Mouse (Mus musculus) brain, embryonic 14.5 days (tissue): Measurements from ENCODE around the gene Gm49337. TPM values are rescaled to one million over a fixed set of nuclear protein-coding genes. Genes with fewer than 3 reads are reported as not detected.
"Not testable (repeated sequence)": the region's sequence is repeated elsewhere in the genome, so short reads cannot be mapped to it uniquely, and the experiment has no call there.

Experiments
- DNase-seq: peaks from one replicate; pipeline ENCODE4 v3.0.0-alpha.2; 2011; ENCODE audit warnings: low read depth
- CTCF ChIP-seq: fragments of 200-500 bp; IDR thresholded peaks from 2 replicates; pipeline ENCODE4 v1.5.1; 2012; ENCODE audit warnings: inconsistent platforms, mild to moderate bottlenecking, moderate library complexity, borderline replicate concordance; ENCODE audit not compliant: insufficient read depth, insufficient read length; ENCODE audit errors: extremely low read depth
- POLR2A ChIP-seq: fragments of 200-500 bp; IDR thresholded peaks from 2 replicates; pipeline ENCODE4 v1.6.1; 2012; ENCODE audit warnings: mild to moderate bottlenecking, inconsistent platforms, borderline replicate concordance; ENCODE audit not compliant: poor library complexity, insufficient read depth, insufficient read length, severe bottlenecking; ENCODE audit errors: extremely low read depth
- polyA plus RNA-seq: library from polyadenylated mRNA; depleted of rRNA; stranded (reverse); fragments of >200 nt; gene quantifications from 2 replicates; pipeline ENCODE4 v1.2.3, GENCODE M21; 2012

Gm49337 gene
- polyA plus RNA-seq, 1 experiment: not detected

GRCm38 (mm10) chr4:116185083-116185482, 11.9 kb downstream of the Gm49337 start:
- DNase-seq: no peak
- TF ChIP-seq POLR2A (no peak), CTCF (no peak)

DNA sequence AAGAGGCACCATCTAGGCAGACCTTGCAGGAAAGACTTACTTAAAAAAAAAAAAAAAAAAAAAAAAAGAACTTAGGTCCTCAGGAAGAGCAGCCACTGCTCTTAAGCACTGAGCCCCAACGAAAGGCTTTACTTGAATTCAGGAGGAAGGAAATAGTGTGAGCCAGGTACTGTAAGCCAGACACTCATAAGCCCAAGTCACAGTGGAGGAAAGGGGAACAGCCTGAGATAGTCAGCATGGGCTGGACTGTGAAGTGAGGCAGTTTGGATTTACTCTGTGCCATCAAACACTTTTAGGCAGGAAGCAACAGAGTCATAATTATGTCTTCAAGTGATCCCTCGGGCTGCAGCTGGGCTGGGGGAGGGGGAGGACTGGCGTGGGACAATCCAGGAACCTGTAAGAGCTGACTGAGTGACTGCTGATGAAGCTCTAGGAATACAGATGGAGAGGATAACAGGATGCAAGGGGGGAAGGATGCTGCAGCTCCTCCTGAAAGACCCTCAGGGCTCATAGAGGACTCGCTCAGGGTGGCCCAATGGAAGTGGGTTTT, 19.2 kb downstream of the Gm49337 start:
- DNase-seq: peak; percentile 50
- TF ChIP-seq CTCF: no peak

DNA sequence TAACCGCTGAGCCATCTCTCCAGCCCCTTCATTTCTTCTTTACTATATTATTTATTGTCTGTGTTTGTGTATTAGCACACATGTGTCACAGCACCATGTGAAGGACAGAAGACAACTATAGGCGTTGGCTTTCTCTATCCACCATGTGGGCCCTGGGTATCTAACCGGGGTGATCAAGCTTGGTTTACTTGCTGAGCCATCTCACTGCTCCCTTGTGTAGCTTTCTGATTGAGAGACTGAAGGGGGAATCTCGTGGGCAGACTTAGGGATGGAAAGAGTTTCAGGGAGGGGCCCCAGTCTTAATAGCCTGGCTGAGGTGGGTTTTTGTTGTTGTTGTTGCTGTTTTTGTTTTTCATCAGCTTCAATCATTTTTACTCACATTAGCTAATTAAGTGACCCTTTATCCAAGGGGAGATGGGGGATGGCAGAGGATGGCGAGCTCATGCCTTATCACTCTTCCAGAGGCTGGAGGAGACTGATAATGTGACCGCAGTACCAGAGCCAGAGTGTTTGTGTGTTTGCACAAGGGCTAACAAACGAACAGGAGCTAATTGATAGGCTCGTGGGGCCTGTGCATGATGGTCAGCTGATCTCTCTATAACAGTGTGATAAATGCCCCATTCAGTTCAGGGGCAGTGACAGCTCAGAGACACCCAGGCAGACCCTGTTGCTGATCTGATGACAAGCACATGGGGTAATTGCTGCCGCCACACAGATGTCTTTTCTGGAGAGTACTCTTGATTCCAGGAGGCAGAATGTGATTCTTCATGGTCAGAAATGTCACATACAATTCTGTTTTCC, 20.6 kb downstream of the Gm49337 start:
- no peak for TF ChIP-seq POLR2A
- DNase-seq: no peak

DNA sequence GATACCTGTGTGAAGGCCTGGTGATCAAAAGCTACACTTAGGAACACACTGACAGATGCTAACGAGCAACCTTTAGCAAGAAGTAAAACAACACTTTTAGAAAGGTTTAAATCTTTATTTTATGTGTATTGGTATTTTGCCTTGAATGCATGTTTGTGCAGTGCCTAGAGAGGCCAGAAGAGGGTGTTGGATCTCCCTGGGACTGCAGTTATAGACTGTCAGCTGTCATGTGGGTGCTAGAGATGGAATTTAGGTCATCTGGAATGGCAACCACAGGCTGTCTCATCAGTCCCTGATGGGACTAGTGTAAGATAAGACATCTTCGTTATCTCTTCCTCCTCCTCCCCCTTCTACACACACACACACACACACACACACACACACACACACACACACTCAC, 25.2 kb downstream of the Gm49337 start:
- DNase-seq: no peak

DNA sequence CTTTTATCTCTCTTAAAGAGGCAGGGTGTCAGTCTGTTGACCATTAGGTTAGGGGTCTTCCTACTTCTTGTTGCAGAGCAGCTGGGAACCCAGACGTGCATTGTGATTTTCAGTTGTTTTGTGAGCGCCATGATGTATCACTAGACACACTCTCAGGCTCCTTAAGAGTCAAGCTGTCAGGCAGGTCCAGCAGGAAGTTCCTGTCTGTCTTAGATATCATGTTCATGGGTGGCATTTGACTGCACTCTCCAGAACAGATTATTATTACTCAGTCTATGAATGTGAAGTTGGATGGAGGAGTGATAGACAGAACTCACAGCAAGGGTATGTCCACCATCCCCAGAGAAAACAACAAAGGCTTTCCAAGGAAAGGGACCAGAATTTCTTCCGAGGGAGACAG, 31.2 kb downstream of the Gm49337 start:
- TF ChIP-seq CTCF: no peak
- TF ChIP-seq POLR2A: no peak
- DNase-seq: no peak

More for the DNA sequence above, 25.2 kb downstream of the Gm49337 start:
- TF ChIP-seq CTCF: no peak
- TF ChIP-seq POLR2A: no peak

- TF ChIP-seq POLR2A (no peak), CTCF (no peak)
- no peak for DNase-seq
These were observed 33.3 kb downstream of the Gm49337 start for GRCm38 (mm10) chr4:116206531-116206930.

DNA sequence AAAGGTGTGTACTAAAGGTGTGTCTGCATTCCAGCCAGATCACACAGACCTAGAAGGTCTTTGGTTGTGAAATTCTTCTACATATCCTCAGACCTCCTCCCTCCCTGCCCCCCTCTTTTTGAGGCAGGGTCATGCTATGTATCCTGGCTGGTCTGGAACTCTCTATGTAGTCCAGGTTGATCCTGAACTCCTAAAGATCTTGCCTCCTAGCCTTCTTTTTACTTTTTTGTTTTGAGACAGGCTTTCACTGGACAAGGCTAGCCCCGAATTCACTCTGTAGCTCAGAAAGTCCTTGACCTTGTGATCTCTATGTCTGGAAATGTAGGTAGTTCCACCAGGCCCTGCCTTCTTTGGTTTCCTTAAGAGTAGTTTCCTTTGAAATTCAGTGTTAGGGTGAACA, 35.7 kb downstream of the Gm49337 start:
- DNase-seq: no peak
- TF ChIP-seq POLR2A: no peak

GRCm38 (mm10) chr4:116215895-116216605, 42.9 kb downstream of the Gm49337 start:
- no peak for TF ChIP-seq CTCF
- TF ChIP-seq POLR2A: no peak
- no peak for DNase-seq

DNA sequence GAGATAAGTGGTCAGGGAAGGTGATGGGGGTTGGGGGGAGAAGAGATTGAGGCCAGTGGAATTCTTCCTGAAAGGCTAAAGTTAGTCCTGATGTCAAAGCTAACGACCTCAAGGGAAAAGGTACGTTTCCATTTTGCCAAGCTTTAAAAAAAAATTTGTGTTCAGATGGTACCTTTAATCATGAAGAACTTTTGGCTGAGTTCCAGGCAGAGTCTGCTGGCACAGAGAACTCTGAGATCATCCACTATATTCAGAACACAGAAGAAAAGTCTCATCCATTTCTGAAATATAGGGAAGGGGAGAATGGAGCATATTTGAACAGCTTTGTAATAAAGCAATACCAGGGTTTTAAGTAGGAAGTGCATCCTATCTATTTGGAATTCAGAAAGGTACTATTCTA, 43.9 kb downstream of the Gm49337 start:
- peak; percentile 22 for DNase-seq
- TF ChIP-seq POLR2A (no peak), CTCF (no peak)

DNA sequence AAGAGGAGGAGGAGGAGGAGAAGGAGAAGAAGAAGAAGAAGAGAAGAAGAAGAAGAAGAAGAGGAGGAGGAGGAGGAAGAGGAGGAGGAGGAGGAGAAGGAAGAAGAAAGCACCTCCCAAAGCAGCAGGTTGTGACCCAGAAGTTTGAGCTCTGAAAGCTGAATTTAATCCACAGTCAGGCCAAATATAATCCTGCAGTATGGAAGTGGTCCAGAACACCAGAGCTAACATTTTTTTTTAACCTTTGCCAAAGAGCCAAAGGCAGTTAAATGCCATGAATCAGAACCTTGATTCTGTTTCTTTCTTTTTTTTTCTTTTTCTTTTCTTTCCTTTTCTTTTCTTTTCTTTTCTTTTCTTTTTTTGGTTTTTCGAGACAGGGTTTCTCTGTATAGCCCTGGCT, 44.5 kb downstream of the Gm49337 start:
- DNase-seq: not testable (repeated sequence)

- DNase-seq: peak; percentile 5
- no peak for TF ChIP-seq CTCF
These were observed 45.9 kb downstream of the Gm49337 start for GRCm38 (mm10) chr4:116219056-116219455.

DNA sequence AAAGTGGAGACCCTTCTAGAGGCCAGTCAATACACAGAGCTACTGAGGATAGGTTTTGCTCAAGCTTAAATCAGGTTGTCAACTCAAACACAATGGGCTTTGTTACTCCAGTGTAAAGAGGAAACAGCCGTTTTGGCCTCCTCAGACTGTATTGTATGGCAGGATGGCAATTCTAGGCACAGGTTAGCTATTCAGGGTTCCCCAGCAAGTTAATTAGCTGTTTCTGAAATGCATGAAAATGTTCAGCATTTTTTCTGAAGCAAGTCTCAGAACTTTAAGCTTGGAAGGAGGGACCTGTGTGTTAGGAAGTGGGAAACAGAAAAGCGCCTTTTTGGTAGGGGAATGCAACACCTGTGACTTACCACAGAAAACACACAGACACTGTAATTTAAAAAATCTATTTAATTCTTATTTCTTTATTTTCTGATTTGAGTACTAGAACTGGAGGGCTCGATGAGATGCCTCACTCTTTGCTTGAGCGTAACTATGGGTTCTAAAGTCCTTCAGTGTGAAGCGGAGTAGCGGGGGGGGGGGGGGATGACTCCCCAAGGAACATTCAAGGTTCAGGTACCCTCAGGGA, 47.0 kb downstream of the Gm49337 start:
- TF ChIP-seq CTCF: no peak
- peak; percentile 62 for DNase-seq
